10 mouse cellular contexts compared by ENCODE assay signal in the genomic region with DNA sequence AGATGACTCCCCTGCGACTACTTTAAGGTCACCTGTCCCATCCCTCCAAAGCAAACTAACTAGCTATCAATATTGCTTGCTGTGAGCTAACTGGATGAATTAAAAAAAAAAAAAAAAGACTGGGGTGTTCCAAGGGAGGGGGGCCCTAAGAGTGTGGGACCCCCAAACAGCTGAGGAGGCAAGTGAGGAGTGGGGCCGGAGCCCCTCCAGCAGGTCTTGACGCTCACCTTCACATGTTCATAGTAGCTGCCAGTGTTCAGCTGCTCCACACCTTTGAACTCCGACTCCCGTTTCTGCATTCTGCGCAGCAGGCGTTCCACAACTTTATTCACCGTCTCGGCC. TPM values are rescaled to one million over a fixed set of nuclear protein-coding genes. Genes with fewer than 3 reads are reported as not detected.
A peak's percentile ranks its signal among the peaks of the same experiment; 100 is the strongest.
DNase-seq lines count a peak whose midpoint lies in the region; ATAC-seq and TF ChIP-seq lines count a peak whose summit lies in the region.
"Had no signal": no experiment of that assay in that cellular context is flagged by ENCODE, and none has a peak within 500 bp of the region (broad histone marks: within the 10 kb centered on the region; RNA-seq: fewer than 3 reads in every experiment).

No protein-coding gene starts in this region.

- H3K4me2 ChIP-seq in forebrain, embryonic 12.5 days, result peak overlapping the region; percentile 62
- peak overlapping the region; percentile 74 for H3K4me2 ChIP-seq in liver, embryonic 14.5 days (ENCODE audit: low read depth)

- H3K4me1 ChIP-seq in heart, adult 2 months (ENCODE audit: control insufficient read depth, insufficient read depth, low read length), result no peaks in the 10 kb centered on the region; the same call in 1 of the 2 replicates
- H3K4me1 ChIP-seq in forebrain, embryonic 12.5 days, result peaks cover 10% of the 10 kb centered on the region
- no peaks in the 10 kb centered on the region for H3K4me1 ChIP-seq in liver, embryonic 14.5 days (replicated peaks; ENCODE audit: control insufficient read depth in 2 of 2, insufficient read depth in 2 of 2, low read length in 1 of 2)

- peak overlapping the region; percentile 70 for H3K9ac ChIP-seq in heart, adult 2 months (ENCODE audit: low read depth, low read length)
- peak overlapping the region; percentile 47; the same call in 1 of the 2 replicates for H3K9ac ChIP-seq in forebrain, embryonic 12.5 days
- peak overlapping the region; percentile 9; the same call in 1 of the 2 replicates for H3K9ac ChIP-seq in liver, embryonic 14.5 days (replicated peaks)

- H3K4me3 ChIP-seq in heart, adult 2 months, result peak overlapping the region; percentile 62
- peak overlapping the region; percentile 44 for H3K4me3 ChIP-seq in forebrain, embryonic 12.5 days (replicated peaks)
- H3K4me3 ChIP-seq in liver, embryonic 14.5 days (ENCODE audit: insufficient read depth in 1 of 2, low read depth in 2 of 2, low read length in 2 of 2), result peak overlapping the region; percentile 43 to 59

- no peak; the same call in 1 of the 2 replicates for ATAC-seq in forebrain, embryonic 12.5 days (ENCODE audit: low FRiP score)
- no peak for ATAC-seq in liver, embryonic 14.5 days (ENCODE audit: insufficient read depth)
- ATAC-seq in cerebellum, adult (ENCODE audit: insufficient number of reproducible peaks, low FRiP score, low TSS enrichment), result no peak

- TF ChIP-seq POLR2A in heart, adult 2 months (IDR thresholded peaks at IDR 0.05; ENCODE audit: insufficient read depth, low read depth, low read length), result no peak

- no peak for TF ChIP-seq CTCF in heart, adult 2 months (IDR thresholded peaks at IDR 0.05)
- no peak for TF ChIP-seq CTCF in liver, embryonic 14.5 days (IDR thresholded peaks at IDR 0.05; ENCODE audit: low read depth)

- DNase-seq in heart, adult 2 months, result no peak
- DNase-seq in heart, postnatal 10 days, result no peak
- DNase-seq in 3T3-L1 (ENCODE audit: low read depth, low spot score), result peak; percentile 13
- no peak for DNase-seq in liver, embryonic 14.5 days (ENCODE audit: low read depth in 3 of 3, low spot score in 3 of 3)
- no peak for DNase-seq in left cerebral cortex, postnatal 25 days (ENCODE audit: low spot score in 2 of 2)
- no peak for DNase-seq in spleen, postnatal 14 days (ENCODE audit: low spot score in 2 of 2)
- DNase-seq: cerebellum, postnatal 36 days had no signal

- H3K27ac ChIP-seq in heart, adult 2 months, result no peak overlapping the region; the same call in 1 of the 2 replicates
- H3K27ac ChIP-seq in forebrain, embryonic 12.5 days, result no peak overlapping the region
- no peak overlapping the region for H3K27ac ChIP-seq in liver, embryonic 14.5 days

- no peaks in the 10 kb centered on the region for H3K27me3 ChIP-seq in heart, adult 2 months (ENCODE audit: control insufficient read depth, insufficient read depth, low read length)
- H3K27me3 ChIP-seq in forebrain, embryonic 12.5 days, result peaks cover 66% of the 10 kb centered on the region
- H3K27me3 ChIP-seq in liver, embryonic 14.5 days (ENCODE audit: control insufficient read depth, insufficient read depth, low read length), result peaks cover 47% of the 10 kb centered on the region

- no peaks in the 10 kb centered on the region for H3K9me3 ChIP-seq in forebrain, embryonic 12.5 days
- H3K9me3 ChIP-seq in liver, embryonic 14.5 days (ENCODE audit: control insufficient read depth, low read length), result no peaks in the 10 kb centered on the region

- 7% methylated on average over 9 of the region's 9 CpGs for WGBS in heart, adult 2 months
- 4% methylated on average over 9 of the region's 9 CpGs for WGBS in forebrain, embryonic 12.5 days
- WGBS in liver, embryonic 14.5 days (ENCODE audit: insufficient replicate concordance), result 3% methylated on average over 9 of the region's 9 CpGs

- intact Hi-C loops in heart, adult 2 months (cut with DNase I), result no loop called here
- intact Hi-C loops in heart, postnatal 10 days (cut with DNase I), result no loop called here
- intact Hi-C loops in left cerebral cortex, postnatal 25 days (cut with DNase I), result loop anchor here (5.0 kb wide), 1 partner anchor 45 kb away; a partner anchor contains a TSS

- no peaks in the 10 kb centered on the region for H3K36me3 ChIP-seq in heart, adult 2 months (ENCODE audit: control insufficient read depth, insufficient read depth, low read length)
- H3K36me3 ChIP-seq in forebrain, embryonic 12.5 days (replicated peaks), result no peaks in the 10 kb centered on the region
- H3K36me3 ChIP-seq in liver, embryonic 14.5 days (replicated peaks; ENCODE audit: control insufficient read depth, insufficient read depth, low read depth), result no peaks in the 10 kb centered on the region

- no peak for TF ChIP-seq EP300 in heart, adult 2 months (IDR thresholded peaks at IDR 0.05; ENCODE audit: insufficient read depth, low read depth, low read length)
- no peak for TF ChIP-seq EP300 in liver, embryonic 14.5 days (IDR thresholded peaks at IDR 0.05; ENCODE audit: low read depth)

- no peaks in the 10 kb centered on the region for H3K79me2 ChIP-seq in heart, adult 2 months (replicated peaks; ENCODE audit: control insufficient read depth, insufficient read depth, low read length)

RNA-seq across cellular contexts. Expression of a gene that starts 0.8 kb away (rescaled TPM):
- total RNA-seq in heart, adult 2 months (2021), result under 1 TPM; 0.43 to 0.55 TPM
- polyA plus RNA-seq in heart, adult 2 months (2012; rRNA removed), result 0.20 and 0.32 TPM in 2 replicates
- total RNA-seq in heart, postnatal 10 days (2021), result 1 to 10 TPM in 1 of 2 experiments, under 1 TPM in 1; 0.96 to 1.1 TPM
- polyA plus RNA-seq in forebrain, embryonic 12.5 days (2016; fragmentation: Nextera tagmentation; extraction: Ambion mirVana), result 0.46 and 0.69 TPM in 2 replicates
- 0.66 and 1.0 TPM in 2 replicates for polyA plus RNA-seq in liver, embryonic 14.5 days (2012; rRNA removed)
- polyA plus RNA-seq in liver, embryonic 14.5 days (2014; fragmentation: Nextera tagmentation; extraction: Ambion mirVana), result 0.62 and 0.66 TPM in 2 replicates
- total RNA-seq in left cerebral cortex, postnatal 25 days (2021), result under 1 TPM; 0.48 to 0.53 TPM

RNA-seq across cellular contexts. Expression of a gene that starts 5.8 kb away (rescaled TPM):
- total RNA-seq in heart, adult 2 months (2021), result 10 to 100 TPM; 22.5 to 27.6 TPM
- 15.8 and 24.9 TPM in 2 replicates for polyA plus RNA-seq in heart, adult 2 months (2012; rRNA removed)
- 10 to 100 TPM; 18.9 to 21.8 TPM for total RNA-seq in heart, postnatal 10 days (2021)
- 24.4 and 26.1 TPM in 2 replicates for polyA plus RNA-seq in forebrain, embryonic 12.5 days (2016; fragmentation: Nextera tagmentation; extraction: Ambion mirVana)
- 11.5 and 14.0 TPM in 2 replicates for polyA plus RNA-seq in liver, embryonic 14.5 days (2012; rRNA removed)
- 17.7 and 20.4 TPM in 2 replicates for polyA plus RNA-seq in liver, embryonic 14.5 days (2014; fragmentation: Nextera tagmentation; extraction: Ambion mirVana)
- total RNA-seq in left cerebral cortex, postnatal 25 days (2021), result 10 to 100 TPM; 26.0 to 29.5 TPM

RNA-seq across cellular contexts. Expression of a gene that starts 6.4 kb away (rescaled TPM):
- not detected for total RNA-seq in heart, adult 2 months (2021)
- not detected in 2 replicates for polyA plus RNA-seq in heart, adult 2 months (2012; rRNA removed)
- not detected for total RNA-seq in heart, postnatal 10 days (2021)
- 0.68 and 0.75 TPM in 2 replicates for polyA plus RNA-seq in forebrain, embryonic 12.5 days (2016; fragmentation: Nextera tagmentation; extraction: Ambion mirVana)
- polyA plus RNA-seq in liver, embryonic 14.5 days (2012; rRNA removed), result 0.15 TPM in 2 replicates
- 0.55 and 0.63 TPM in 2 replicates for polyA plus RNA-seq in liver, embryonic 14.5 days (2014; fragmentation: Nextera tagmentation; extraction: Ambion mirVana)
- total RNA-seq in left cerebral cortex, postnatal 25 days (2021), result under 1 TPM; 0.66 to 0.73 TPM
- total RNA-seq: neutrophil, adult 5-6 weeks had no signal

RNA-seq across cellular contexts. Expression of a gene that starts 46.6 kb away (rescaled TPM):
- not detected for total RNA-seq in heart, adult 2 months (2021)
- polyA plus RNA-seq in heart, adult 2 months (2012; rRNA removed), result not detected in 2 replicates
- total RNA-seq in heart, postnatal 10 days (2021), result not detected
- polyA plus RNA-seq in forebrain, embryonic 12.5 days (2016; fragmentation: Nextera tagmentation; extraction: Ambion mirVana), result 0.17 and 0.27 TPM in 2 replicates
- polyA plus RNA-seq in liver, embryonic 14.5 days (2012; rRNA removed), result 0.02 TPM in 1 of 2 replicates, not detected in the other
- not detected in 2 replicates for polyA plus RNA-seq in liver, embryonic 14.5 days (2014; fragmentation: Nextera tagmentation; extraction: Ambion mirVana)
- under 1 TPM in 1 of 2 experiments, not detected in 1; 0.14 TPM for total RNA-seq in left cerebral cortex, postnatal 25 days (2021)

RNA-seq across cellular contexts. Expression of a gene that starts 46.7 kb away (rescaled TPM):
- 1,000 to 10,000 TPM in 1 of 2 experiments, 100 to 1,000 TPM in 1; 970 to 1,045 TPM for total RNA-seq in heart, adult 2 months (2021)
- polyA plus RNA-seq in heart, adult 2 months (2012; rRNA removed), result 901 and 1,346 TPM in 2 replicates
- total RNA-seq in heart, postnatal 10 days (2021), result 1,000 to 10,000 TPM; 3,592 to 3,750 TPM
- polyA plus RNA-seq in forebrain, embryonic 12.5 days (2016; fragmentation: Nextera tagmentation; extraction: Ambion mirVana), result 3,508 and 3,592 TPM in 2 replicates
- polyA plus RNA-seq in liver, embryonic 14.5 days (2012; rRNA removed), result 2,579 and 4,315 TPM in 2 replicates
- polyA plus RNA-seq in liver, embryonic 14.5 days (2014; fragmentation: Nextera tagmentation; extraction: Ambion mirVana), result 2,316 and 2,621 TPM in 2 replicates
- 1,000 to 10,000 TPM; 2,219 to 2,332 TPM for total RNA-seq in left cerebral cortex, postnatal 25 days (2021)

Comparison
In these comparisons a context has a peak if more than half of its experiments do, and no peak if none do; other contexts are left out.
1. H3K9ac ChIP-seq: peak in every context shown above with its lines; median percentile 70 in heart, adult 2 months; 47 in forebrain, embryonic 12.5 days; 9 in liver, embryonic 14.5 days.